Mouse (Mus musculus): ENCODE measurements around the gene Espl1.

DNA sequence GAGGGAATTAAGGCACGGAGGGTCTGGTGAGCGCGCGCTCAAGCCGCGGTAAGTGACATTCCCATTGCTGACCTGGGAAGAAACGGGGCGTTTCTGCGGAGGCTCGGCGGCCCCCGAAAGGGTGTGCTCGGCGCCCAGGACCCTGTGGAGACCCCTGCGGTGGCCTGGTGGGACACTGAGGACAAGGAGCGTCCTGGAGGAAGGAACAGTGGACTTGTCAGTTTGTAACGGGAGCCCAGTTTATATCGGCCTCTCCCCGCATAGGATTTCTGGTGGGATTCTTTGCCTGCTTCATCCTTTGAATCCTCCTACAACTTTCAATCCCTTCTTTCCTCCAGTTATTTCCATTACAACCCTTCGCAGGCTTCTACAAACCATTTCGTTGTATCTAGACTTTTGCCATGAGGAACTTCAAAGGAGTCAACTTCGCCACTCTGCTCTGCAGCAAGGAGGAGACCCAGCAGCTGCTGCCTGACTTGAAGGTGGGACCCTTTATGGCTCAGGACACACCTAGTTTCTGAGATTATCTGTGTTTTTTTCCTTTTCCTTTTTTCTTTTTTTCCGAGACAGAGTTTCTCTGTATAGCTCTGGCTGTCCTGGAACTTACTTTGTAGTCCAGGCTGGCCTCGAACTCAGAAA lies 421 bp downstream of the Espl1 start:
- TF ChIP-seq CTCF (IDR thresholded peaks at IDR 0.05; ENCODE audit: borderline replicate concordance, control insufficient read depth, extremely low read depth, insufficient read depth, low read length, poor library complexity) = no peak
- TF ChIP-seq POLR2A (IDR thresholded peaks at IDR 0.05; ENCODE audit: control insufficient read depth, extremely low read depth, insufficient read depth, low read length, poor library complexity) = no peak

All from thymus, adult 2 months (tissue).